Mouse (Mus musculus) lung, embryonic 14.5 days (tissue): ENCODE measurements around the gene Tex2. TPM values are rescaled to one million over a fixed set of nuclear protein-coding genes. Genes with fewer than 3 reads are reported as not detected.
A peak's percentile ranks its signal among the peaks of the same experiment; 100 is the strongest.

Experiments
- ATAC-seq: fragments of 200-750 bp; cut with Nextera tagmentation; 2 replicates; pipeline ENCODE4 v1.8.0; 2017; ENCODE audit warnings: mild to moderate bottlenecking, moderate TSS enrichment, moderate library complexity; ENCODE audit not compliant: insufficient read depth
- DNase-seq: peaks from one replicate; pipeline ENCODE4 v3.0.0-alpha.2; 2015
- H3K27ac ChIP-seq: fragments of 300-500 bp; sonication (generic); 2 replicates; pipeline ENCODE4 v1.5.1; 2014; ENCODE audit warnings: low read depth, mild to moderate bottlenecking, moderate library complexity
- H3K27me3 ChIP-seq: fragments of 300-500 bp; sonication (generic); 2 replicates; pipeline ENCODE4 v1.6.1; 2014; ENCODE audit warnings: low read length, control low read depth; ENCODE audit not compliant: insufficient read depth
- H3K36me3 ChIP-seq: fragments of 300-500 bp; sonication (generic); 2 replicates; pipeline ENCODE4 v1.6.1; 2014; ENCODE audit warnings: control low read depth; ENCODE audit not compliant: insufficient read depth
- H3K4me1 ChIP-seq: fragments of 300-500 bp; sonication (generic); 2 replicates; pipeline ENCODE4 v1.6.1; 2014; ENCODE audit warnings: antibody characterized with exemption, control low read depth; ENCODE audit not compliant: insufficient read depth
- H3K4me2 ChIP-seq: fragments of 300-500 bp; sonication (generic); 2 replicates; pipeline ENCODE4 v1.6.1; 2014; ENCODE audit warnings: mild to moderate bottlenecking
- H3K4me3 ChIP-seq: fragments of 300-500 bp; sonication (generic); 2 replicates; pipeline ENCODE4 v1.5.1; 2014; ENCODE audit warnings: low read depth, low read length
- H3K9ac ChIP-seq: fragments of 300-500 bp; sonication (generic); 2 replicates; pipeline ENCODE4 v1.6.1; 2014
- H3K9me3 ChIP-seq: fragments of 300-500 bp; sonication (generic); 2 replicates; pipeline ENCODE4 v1.6.1; 2016; ENCODE audit warnings: low read depth, low read length, control low read depth
- CTCF ChIP-seq: IDR thresholded peaks from 2 replicates; pipeline ENCODE4 v1.5.1; 2016; ENCODE audit warnings: antibody characterized with exemption, low read depth
- WGBS: fragments of 180-500 bp; shearing (Covaris S2); extraction: QIAGEN DNeasy Blood & Tissue Kit; methylation state at CpG from one replicate; pipeline ENCODE4 v1.1.7; 2014; 5-methylcytosine and 5-hydroxymethylcytosine counted together
- polyA plus RNA-seq: library from polyadenylated mRNA; unstranded; fragments of >200 nt; fragmentation: Nextera tagmentation; extraction: Ambion mirVana; gene quantifications from 2 replicates; pipeline ENCODE4 v1.2.1, GENCODE M21; 2014

Gene Tex2
- polyA plus RNA-seq, 1 experiment from 2014 or later = 10.9 TPM

DNA sequence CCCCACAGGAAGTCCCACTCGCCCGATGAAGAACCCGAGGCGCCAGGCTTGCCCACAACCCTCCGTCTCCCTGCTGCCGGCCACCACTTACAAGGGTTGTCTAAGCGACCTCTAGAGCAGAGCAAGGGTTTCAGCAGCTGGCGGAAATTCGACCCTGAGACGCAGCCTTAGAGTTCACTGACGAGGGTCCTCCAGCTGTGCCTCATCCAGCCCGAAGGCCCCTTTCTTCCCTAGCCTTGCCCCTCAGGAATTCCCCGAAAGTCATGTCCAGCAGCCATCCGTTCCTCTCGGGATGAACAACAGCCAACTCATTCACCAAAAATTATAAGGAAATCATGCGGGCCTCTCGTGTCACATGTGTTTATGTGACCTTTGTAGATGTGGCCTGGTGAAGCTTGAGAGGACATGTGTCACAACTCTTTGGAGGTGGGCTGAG lies 125.1 kb downstream of the Tex2 start:
- ATAC-seq = peak; percentile 67
- Histone ChIP-seq H3K4me1 (peaks cover 5% of the 10 kb centered on the region; the same call in 1 of the 2 replicates), H3K9ac (peak overlapping the region; percentile 38), H3K4me3 (peak overlapping the region; percentile 91), H3K27me3 (no peaks in the 10 kb centered on the region), H3K36me3 (no peaks in the 10 kb centered on the region), H3K9me3 (no peaks in the 10 kb centered on the region), H3K4me2 (peak overlapping the region; percentile 94), H3K27ac (peak overlapping the region; percentile 86)
- no peak for TF ChIP-seq CTCF
- DNase-seq = peak; percentile 69
- WGBS = 7% methylated on average over 17 of the region's 17 CpGs

DNA sequence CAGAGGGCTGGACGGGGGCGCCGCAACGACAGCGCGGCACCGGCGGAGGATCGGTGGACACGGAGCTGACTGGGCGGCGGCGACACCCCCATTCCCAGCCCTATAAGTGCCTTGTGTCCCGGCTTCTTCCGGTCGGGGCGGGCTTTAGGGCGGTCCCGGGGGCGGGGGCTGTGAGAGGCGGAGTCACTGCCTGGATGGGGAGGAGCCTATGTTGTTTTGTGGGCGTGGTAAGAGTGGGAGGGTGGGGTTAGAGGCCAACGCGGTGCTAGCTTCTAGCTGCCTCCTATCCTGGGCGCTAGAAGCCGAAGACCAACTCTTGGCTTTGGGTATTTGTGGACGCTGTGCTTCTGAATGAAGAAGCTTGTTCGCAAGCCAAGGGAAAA lies 125.5 kb downstream of the Tex2 start, which contains the start of gene Ern1:
Ern1 (minus strand) TSS at position 120 of the 383 bp plus-strand sequence.
- peak within 1 kb of the TSS; percentile 94 for H3K4me2 ChIP-seq
- H3K27me3 ChIP-seq = no peaks in the 10 kb centered on the region
- no peak for TF ChIP-seq CTCF
- H3K9me3 ChIP-seq = no peaks in the 10 kb centered on the region
- peak within 1 kb of the TSS; percentile 83 for H3K9ac ChIP-seq
- peak; percentile 95 for DNase-seq
- peak within 1 kb of the TSS; percentile 91 for H3K4me3 ChIP-seq
- peak within 1 kb of the TSS; percentile 86 for H3K27ac ChIP-seq
- WGBS = under 1% methylated on average over 28 of the region's 28 CpGs
- H3K36me3 ChIP-seq = no peaks in the 10 kb centered on the region
- ATAC-seq = peak; percentile 96
- H3K4me1 ChIP-seq = peaks cover 5% of the 10 kb centered on the region; the same call in 1 of the 2 replicates

DNA sequence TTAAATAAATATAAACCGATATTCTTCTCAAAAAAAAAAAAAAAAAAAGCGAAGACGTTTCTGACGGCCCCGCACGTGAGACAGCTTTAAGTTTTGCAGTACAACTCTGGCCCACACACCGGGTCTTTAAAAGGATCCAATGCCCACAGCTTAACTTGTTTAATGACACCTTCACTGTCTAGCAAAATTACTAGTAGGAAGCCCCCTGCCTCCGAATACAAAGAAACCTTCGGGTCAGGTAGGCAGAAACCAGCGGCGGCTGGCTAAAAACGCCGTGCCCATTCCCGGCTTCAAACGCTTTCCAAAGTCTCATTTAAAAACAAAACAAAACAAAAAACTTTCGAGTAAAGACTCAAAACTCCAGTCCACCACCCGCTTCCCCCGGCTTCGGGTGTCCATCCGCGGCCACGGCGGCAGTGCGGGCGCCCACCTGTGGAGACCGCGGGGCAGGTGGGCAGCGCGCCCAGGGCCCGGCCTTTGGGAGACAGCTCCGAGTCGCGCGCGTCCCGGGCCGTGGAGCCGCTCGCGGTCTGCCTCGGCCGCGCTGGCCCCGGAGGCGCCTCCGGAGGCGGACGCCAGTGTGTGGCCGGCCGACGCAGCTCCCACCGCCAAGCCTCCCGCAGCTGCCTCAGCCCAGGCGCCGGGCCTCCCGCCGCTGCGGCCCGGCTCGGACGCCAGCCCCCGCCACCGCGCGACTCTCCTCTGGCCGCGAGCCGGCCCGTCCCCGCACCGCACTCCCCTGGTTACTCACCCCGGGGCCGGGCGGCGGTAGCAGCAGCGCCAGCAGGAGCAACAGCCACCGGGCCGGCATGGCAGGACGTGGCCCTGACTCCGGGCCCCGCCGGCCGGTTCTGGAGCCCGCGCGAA lies 126.1 kb downstream of the Tex2 start:
- H3K27ac ChIP-seq = peak overlapping the region; percentile 86
- ATAC-seq (peak; percentile 86), DNase-seq (peak; percentile 35)
- under 1% methylated on average over 83 of the region's 86 CpGs for WGBS
- TF ChIP-seq CTCF = no peak
- peaks cover 5% of the 10 kb centered on the region; the same call in 1 of the 2 replicates for H3K4me1 ChIP-seq
- H3K4me2 ChIP-seq = peak overlapping the region; percentile 94
- H3K4me3 ChIP-seq = peak overlapping the region; percentile 91
- H3K9ac ChIP-seq = peak overlapping the region; percentile 83
- no peaks in the 10 kb centered on the region for H3K36me3 ChIP-seq
- no peaks in the 10 kb centered on the region for H3K27me3 ChIP-seq
- no peaks in the 10 kb centered on the region for H3K9me3 ChIP-seq

GRCm38 (mm10) chr11:106486042-106486865 lies 127.0 kb downstream of the Tex2 start:
- Histone ChIP-seq H3K9me3 (no peaks in the 10 kb centered on the region), H3K4me2 (peak overlapping the region; percentile 94), H3K27me3 (no peaks in the 10 kb centered on the region), H3K27ac (no peak overlapping the region), H3K9ac (peak overlapping the region; percentile 83), H3K4me1 (peaks cover 5% of the 10 kb centered on the region; the same call in 1 of the 2 replicates), H3K36me3 (no peaks in the 10 kb centered on the region), H3K4me3 (peak overlapping the region; percentile 91)
- no peak for TF ChIP-seq CTCF
- ATAC-seq (no peak), DNase-seq (no peak)
- WGBS = 16% methylated on average over 16 of the region's 16 CpGs

GRCm38 (mm10) chr11:106485611-106486010 lies 127.6 kb downstream of the Tex2 start:
- ATAC-seq = no peak
- no peak for TF ChIP-seq CTCF
- Histone ChIP-seq H3K9ac (no peak overlapping the region), H3K4me3 (no peak overlapping the region), H3K27ac (no peak overlapping the region), H3K36me3 (no peaks in the 10 kb centered on the region), H3K4me1 (peaks cover 5% of the 10 kb centered on the region; the same call in 1 of the 2 replicates), H3K4me2 (peak overlapping the region; percentile 94), H3K27me3 (no peaks in the 10 kb centered on the region), H3K9me3 (no peaks in the 10 kb centered on the region)
- WGBS = 66% methylated on average over 4 of the region's 4 CpGs
- DNase-seq = no peak

- Histone ChIP-seq H3K4me3 (no peak overlapping the region), H3K9ac (no peak overlapping the region), H3K27ac (no peak overlapping the region), H3K4me1 (peaks cover 5% of the 10 kb centered on the region; the same call in 1 of the 2 replicates), H3K9me3 (no peaks in the 10 kb centered on the region), H3K4me2 (no peak overlapping the region), H3K36me3 (no peaks in the 10 kb centered on the region), H3K27me3 (no peaks in the 10 kb centered on the region)
- 81% methylated on average over 4 of the region's 4 CpGs for WGBS
- ATAC-seq (no peak), DNase-seq (no peak)
- no peak for TF ChIP-seq CTCF
Observed at GRCm38 (mm10) chr11:106484875-106485274, 128.3 kb downstream of the Tex2 start.

GRCm38 (mm10) chr11:106482867-106483266 lies 130.4 kb downstream of the Tex2 start:
- no peak for TF ChIP-seq CTCF
- Histone ChIP-seq H3K9me3 (no peaks in the 10 kb centered on the region), H3K4me3 (no peak overlapping the region), H3K4me1 (peaks cover 5% of the 10 kb centered on the region; the same call in 1 of the 2 replicates), H3K27ac (no peak overlapping the region), H3K9ac (no peak overlapping the region), H3K27me3 (no peaks in the 10 kb centered on the region), H3K4me2 (no peak overlapping the region), H3K36me3 (no peaks in the 10 kb centered on the region)
- DNase-seq (no peak), ATAC-seq (no peak)
- WGBS = 83% methylated on average over 8 of the region's 8 CpGs
